Mouse (Mus musculus) gastrocnemius, adult 18-20 months (tissue): ENCODE results near the gene Aldh1l1. TPM values are rescaled to one million over a fixed set of nuclear protein-coding genes. Genes with fewer than 3 reads are reported as not detected.

Experiments
- DNase-seq: peaks from one replicate; pipeline ENCODE4 v3.0.0; 2021; ENCODE audit warnings: low spot score
- total RNA-seq, 2 experiments: library from RNA; stranded (reverse); gene quantifications; 2 replicates each; pipeline ENCODE4 v1.2.3; 2021

Gene Aldh1l1
- total RNA-seq, 2 experiments from 2014 or later = 3.5 to 4.2 TPM

DNA sequence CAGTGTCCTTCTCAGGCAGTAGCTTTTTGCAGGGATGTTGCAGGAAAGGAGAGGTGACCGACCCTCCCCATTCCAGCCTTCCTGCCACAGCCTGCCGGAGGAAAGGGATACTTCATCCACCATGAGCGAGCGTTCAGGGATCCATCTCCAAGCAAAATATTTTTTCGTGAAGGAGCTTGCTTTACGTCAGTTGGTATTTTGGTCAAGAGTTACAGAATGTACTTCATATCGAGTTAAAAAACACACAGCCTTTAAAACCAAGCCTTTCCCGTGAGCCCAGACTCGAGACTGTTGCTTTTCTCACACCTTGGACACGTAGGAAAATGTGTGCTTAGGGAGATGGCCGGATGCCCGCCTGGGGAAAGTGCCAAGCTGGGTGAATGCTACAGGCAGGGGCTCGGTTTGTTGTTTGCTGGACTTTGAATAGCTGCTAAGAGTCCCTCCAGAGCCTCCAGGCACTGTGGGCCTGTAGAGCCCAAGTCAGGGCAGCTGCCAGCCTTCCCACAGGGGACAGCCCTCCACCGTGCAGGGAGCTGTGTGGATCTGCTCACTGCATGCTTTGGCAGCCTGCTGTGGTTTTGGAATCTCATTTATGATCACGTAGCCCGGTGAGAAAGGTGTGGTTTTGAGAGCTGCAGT lies 20.6 kb downstream of the Aldh1l1 start:
- DNase-seq = peak; percentile 91

DNA sequence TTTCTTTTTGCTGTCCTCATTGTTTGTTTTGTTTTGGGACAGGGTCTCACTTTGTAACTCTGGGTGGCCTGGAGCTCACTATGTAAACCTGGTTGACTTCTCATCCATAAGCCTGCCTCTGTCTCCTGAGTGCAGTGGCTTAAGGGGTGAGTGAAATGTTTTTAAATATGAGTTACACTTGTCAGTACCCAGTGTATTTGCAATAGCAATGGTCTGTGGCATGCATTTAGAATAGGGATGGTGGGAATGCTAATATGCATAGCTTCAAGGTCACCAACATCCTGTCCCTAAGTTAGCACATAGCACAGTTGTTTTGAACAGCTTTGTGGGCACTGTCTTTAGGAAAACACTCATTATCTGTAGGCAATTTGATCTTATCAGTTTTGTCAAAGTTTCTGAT lies 21.2 kb downstream of the Aldh1l1 start:
- no peak for DNase-seq

DNA sequence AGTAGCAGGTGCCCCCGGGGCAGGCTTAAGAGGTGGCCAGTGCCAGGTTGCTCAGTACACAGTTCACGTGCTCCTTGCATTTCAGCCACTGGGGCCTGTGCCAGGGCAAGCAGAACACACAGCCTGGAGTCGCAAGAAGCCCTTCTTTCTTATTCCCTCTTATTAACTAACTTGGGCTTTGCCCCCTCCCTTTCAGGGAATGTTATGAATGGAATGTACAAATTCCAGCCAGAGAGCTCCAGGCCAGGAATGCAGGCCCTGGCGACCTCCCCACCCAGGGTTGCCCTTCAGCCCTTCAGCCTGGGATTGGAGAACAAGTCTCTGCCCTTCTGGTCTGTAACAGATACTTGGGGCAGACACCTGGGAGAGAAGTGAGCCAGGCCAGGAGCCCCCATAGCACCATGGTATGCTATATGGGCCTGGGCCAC lies 22.0 kb downstream of the Aldh1l1 start:
- peak; percentile 81 for DNase-seq

- peak; percentile 93 for DNase-seq
These were observed 22.9 kb downstream of the Aldh1l1 start for GRCm38 (mm10) chr6:90509085-90509484.

DNA sequence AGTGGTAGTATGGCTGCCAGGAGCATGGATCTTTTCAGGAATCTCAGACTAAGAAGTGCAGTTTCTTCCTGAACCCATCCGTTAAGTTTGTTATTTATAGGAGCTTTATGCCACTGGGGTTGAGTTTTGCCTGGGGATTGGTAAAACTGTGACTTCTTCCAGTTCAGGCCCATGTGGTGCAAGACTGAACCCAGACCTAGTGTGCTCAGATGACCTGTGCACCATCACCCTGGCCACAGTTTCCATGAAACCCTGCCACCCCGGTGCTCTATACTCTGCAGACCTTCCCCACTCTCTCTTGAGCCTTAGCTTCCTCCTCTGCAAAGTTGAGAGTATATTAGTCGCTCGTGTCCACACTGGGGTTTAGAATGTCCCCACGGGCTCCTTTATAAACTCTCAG lies 26.2 kb downstream of the Aldh1l1 start:
- DNase-seq = no peak

- DNase-seq = no peak
These were observed 27.0 kb downstream of the Aldh1l1 start for GRCm38 (mm10) chr6:90513074-90513856.

GRCm38 (mm10) chr6:90514369-90514768 lies 28.1 kb downstream of the Aldh1l1 start:
- DNase-seq = no peak

GRCm38 (mm10) chr6:90514883-90515405 lies 28.7 kb downstream of the Aldh1l1 start:
- peak; percentile 95 for DNase-seq

- no peak for DNase-seq
These were observed 32.7 kb downstream of the Aldh1l1 start for GRCm38 (mm10) chr6:90518892-90519291.

DNA sequence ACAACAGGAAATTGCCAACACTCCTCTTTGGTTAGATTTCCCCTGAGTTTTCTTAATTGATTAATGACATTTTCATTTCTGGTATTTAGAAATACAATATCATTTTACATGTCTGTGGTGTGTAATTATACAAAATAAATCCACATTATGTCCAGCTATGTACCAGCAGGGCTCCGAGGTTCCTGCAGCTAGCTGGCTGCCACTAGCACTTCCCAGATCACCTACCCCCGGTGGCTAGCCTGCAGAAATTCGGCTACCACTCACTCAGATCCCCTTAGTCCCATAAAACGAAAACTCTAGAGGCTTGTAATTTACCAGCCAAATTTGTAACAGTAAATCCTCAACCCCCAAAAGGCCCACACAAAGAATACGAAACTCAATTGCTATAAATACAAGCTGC lies 33.1 kb downstream of the Aldh1l1 start:
- no peak for DNase-seq

GRCm38 (mm10) chr6:90526406-90526805 lies 40.2 kb downstream of the Aldh1l1 start:
- DNase-seq = no peak

DNA sequence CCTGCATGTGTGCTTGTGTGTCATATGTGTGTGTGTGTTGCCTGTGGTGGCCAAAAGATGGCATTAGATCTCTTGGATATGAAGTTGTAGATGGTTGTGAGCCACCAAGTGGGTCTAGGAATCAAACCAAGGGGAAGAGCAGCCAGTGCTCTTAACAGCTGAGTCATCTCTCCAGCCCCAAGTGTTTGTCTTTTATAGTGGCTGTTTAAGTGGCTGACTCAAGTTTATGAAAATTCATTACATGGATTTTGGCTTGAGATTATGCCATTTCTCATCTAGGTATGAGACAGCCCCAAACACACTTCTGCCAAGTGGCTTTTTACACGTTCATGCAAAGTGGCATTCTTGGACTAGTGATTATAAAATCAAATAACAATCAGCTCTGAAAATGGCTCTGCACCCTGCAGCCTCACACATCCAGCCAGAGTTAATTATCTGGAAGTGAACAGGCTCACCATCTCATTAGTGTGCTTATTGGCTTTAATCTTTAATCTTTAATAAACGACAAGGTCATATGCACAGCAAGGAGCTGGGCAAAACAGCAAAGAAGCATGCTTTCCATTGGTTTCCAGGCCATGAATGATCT lies 43.3 kb downstream of the Aldh1l1 start:
- no peak for DNase-seq

- DNase-seq = no peak
These were observed 46.5 kb downstream of the Aldh1l1 start for GRCm38 (mm10) chr6:90532575-90533190.

GRCm38 (mm10) chr6:90533505-90533904 lies 47.3 kb downstream of the Aldh1l1 start:
- DNase-seq = no peak

- DNase-seq = no peak
These were observed 48.7 kb downstream of the Aldh1l1 start for GRCm38 (mm10) chr6:90534701-90535475.

DNA sequence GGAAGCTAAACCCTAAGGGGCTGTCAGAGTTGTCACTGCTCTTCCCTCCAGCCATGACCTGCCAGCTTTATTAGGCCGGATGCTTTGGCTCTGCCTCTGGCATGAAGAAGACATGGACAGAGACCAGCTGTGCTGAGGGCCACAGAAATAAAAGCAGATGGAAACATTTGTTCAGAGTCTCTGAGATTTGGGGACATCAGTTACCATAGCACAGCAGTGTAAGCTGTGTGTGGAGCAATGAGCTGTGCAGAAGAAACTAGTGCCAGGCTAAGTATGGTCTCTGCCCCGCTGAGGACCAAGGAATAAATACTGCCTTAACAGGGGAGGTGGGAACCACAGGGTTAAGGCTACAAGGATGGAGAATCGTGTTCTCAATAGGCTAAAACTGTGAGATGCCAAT lies 50.6 kb downstream of the Aldh1l1 start:
- DNase-seq = no peak

DNA sequence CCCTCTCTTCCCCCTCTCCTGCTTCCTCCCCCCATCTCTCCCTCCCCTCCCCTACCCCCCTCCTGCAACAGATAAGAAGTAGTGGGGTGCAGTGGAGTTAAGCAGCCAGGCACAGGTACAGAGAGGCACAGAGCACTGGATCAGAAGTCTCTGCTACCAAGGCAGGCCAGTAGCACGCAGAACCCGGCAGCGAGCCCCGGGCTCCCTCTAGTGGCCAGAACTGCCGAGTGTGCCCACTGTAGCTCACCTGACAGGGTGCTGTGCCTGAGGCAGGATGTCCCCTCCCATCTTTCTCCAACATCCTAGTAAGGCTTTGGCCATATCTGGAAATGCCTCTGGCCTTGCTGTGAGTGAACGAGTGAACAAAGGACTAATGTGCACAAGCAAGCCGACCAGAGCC lies 51.7 kb downstream of the Aldh1l1 start:
- peak; percentile 83 for DNase-seq

GRCm38 (mm10) chr6:90539271-90539670 lies 53.0 kb downstream of the Aldh1l1 start:
- peak; percentile 21 for DNase-seq

DNA sequence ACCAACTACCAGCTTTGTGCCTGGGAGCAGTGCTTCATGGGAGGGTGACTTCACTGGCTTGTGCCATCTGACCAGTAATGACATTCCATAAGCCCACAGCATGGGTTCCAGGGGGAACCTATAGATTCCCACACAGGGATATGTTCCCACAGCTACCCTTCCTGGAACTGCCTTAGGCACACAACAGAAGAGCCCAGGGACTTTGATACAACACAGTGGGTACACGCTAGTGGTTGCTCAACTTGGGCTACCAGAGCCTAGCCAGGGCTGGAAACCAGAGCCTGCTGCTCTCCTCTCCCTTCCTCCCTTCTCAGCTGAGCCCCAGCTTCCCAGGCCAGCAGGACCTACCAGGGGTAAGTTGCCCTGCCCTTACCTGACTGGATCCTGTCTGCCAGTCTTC lies 54.3 kb downstream of the Aldh1l1 start:
- DNase-seq = no peak

- DNase-seq = no peak
These were observed 55.1 kb downstream of the Aldh1l1 start for GRCm38 (mm10) chr6:90541367-90541772.

DNA sequence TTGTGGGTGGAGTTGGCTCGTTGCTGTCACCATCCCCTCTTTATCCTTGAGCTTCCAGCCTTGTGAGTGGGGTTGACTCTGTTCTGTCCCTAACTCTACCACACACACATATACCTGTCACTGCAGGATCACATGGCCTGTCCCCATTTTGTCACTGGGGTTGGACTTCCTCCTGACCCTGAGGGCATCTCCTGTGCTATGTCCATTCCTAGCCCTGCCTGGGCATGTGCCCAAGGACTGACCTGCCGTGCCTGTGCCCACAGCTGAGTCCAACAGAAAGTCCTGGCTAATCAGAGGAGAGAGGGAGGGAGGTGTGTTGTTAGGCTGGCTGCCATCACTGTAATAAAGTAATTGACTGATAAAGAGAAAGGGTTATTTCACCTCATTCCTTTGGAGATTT lies 58.2 kb downstream of the Aldh1l1 start:
- no peak for DNase-seq
